31 mouse cellular contexts compared by ENCODE assay signal in genomic region chr15:42311166-42311565, GRCm38 (mm10).
A peak's percentile ranks its signal among the peaks of the same experiment; 100 is the strongest.
DNase-seq lines count a peak whose midpoint lies in the region; ATAC-seq and TF ChIP-seq lines count a peak whose summit lies in the region.
"Had no signal": no experiment of that assay in that cellular context is flagged by ENCODE, and none has a peak within 500 bp of the region (broad histone marks: within the 10 kb centered on the region; RNA-seq: fewer than 3 reads in every experiment).

No protein-coding gene starts in this region.

- no peaks in the 10 kb centered on the region for H3K9me3 ChIP-seq in forebrain, embryonic 14.5 days (replicated peaks; ENCODE audit: control insufficient read depth, low read length)
- no peaks in the 10 kb centered on the region for H3K9me3 ChIP-seq in forebrain, embryonic 11.5 days (ENCODE audit: control insufficient read depth, low read length)
- no peaks in the 10 kb centered on the region for H3K9me3 ChIP-seq in midbrain, embryonic 13.5 days
- H3K9me3 ChIP-seq: embryonic facial prominence, embryonic 10.5 days; embryonic facial prominence, embryonic 15.5 days; heart, embryonic 15.5 days; hindbrain, embryonic 12.5 days; intestine, embryonic 15.5 days; limb, embryonic 12.5 days; midbrain, embryonic 12.5 days had no signal

- H3K4me1 ChIP-seq in forebrain, embryonic 14.5 days (ENCODE audit: control insufficient read depth, insufficient read depth, low read length): no peaks in the 10 kb centered on the region
- H3K4me1 ChIP-seq in forebrain, embryonic 11.5 days (replicated peaks; ENCODE audit: control insufficient read depth, insufficient read depth, low read length): no peaks in the 10 kb centered on the region
- 0 out of 2 replicates have a peak, but pooled peaks cover 3% of the 10 kb centered on the region for H3K4me1 ChIP-seq in midbrain, embryonic 13.5 days (replicated peaks)
- H3K4me1 ChIP-seq: embryonic facial prominence, embryonic 15.5 days; hindbrain, embryonic 12.5 days; intestine, embryonic 15.5 days; midbrain, embryonic 12.5 days had no signal

- peak; percentile 76 for ATAC-seq in forebrain, embryonic 14.5 days
- no peak for ATAC-seq in forebrain, embryonic 11.5 days (replicated peaks; ENCODE audit: low FRiP score)
- ATAC-seq in midbrain, embryonic 13.5 days: no peak
- ATAC-seq: hindbrain, postnatal 0 days; intestine, embryonic 15.5 days; Patski had no signal

- H3K4me3 ChIP-seq in forebrain, embryonic 14.5 days (ENCODE audit: low read depth, low read length): no peak overlapping the region
- H3K4me3 ChIP-seq in forebrain, embryonic 11.5 days (ENCODE audit: low read depth, low read length): no peak overlapping the region
- no peak overlapping the region for H3K4me3 ChIP-seq in layer of hippocampus, adult 2 months
- H3K4me3 ChIP-seq in midbrain, embryonic 13.5 days (replicated peaks): no peak overlapping the region
- H3K4me3 ChIP-seq: embryonic facial prominence, embryonic 10.5 days; embryonic facial prominence, embryonic 15.5 days; heart, adult 2 months; heart, embryonic 15.5 days; hindbrain, embryonic 12.5 days; intestine, embryonic 15.5 days; limb, embryonic 12.5 days; midbrain, embryonic 12.5 days had no signal

- peak overlapping the region; percentile 6; the same call in 1 of the 2 replicates for H3K27ac ChIP-seq in forebrain, embryonic 14.5 days (ENCODE audit: low read depth, low read length)
- no peak overlapping the region for H3K27ac ChIP-seq in forebrain, embryonic 11.5 days (ENCODE audit: low read depth, low read length)
- peak overlapping the region; percentile 19; the same call in 1 of the 2 replicates for H3K27ac ChIP-seq in layer of hippocampus, adult 2 months
- H3K27ac ChIP-seq in midbrain, embryonic 13.5 days: no peak overlapping the region
- H3K27ac ChIP-seq: embryonic facial prominence, embryonic 10.5 days; embryonic facial prominence, embryonic 15.5 days; heart, adult 2 months; heart, embryonic 15.5 days; hindbrain, embryonic 12.5 days; hindbrain, postnatal 0 days; intestine, embryonic 15.5 days; kidney, postnatal 0 days; limb, embryonic 12.5 days; midbrain, embryonic 12.5 days; stomach, postnatal 0 days had no signal

- H3K9ac ChIP-seq in forebrain, embryonic 14.5 days (ENCODE audit: low read length): no peak overlapping the region
- H3K9ac ChIP-seq in forebrain, embryonic 11.5 days (ENCODE audit: low read length): no peak overlapping the region
- H3K9ac ChIP-seq in midbrain, embryonic 13.5 days (replicated peaks): no peak overlapping the region
- H3K9ac ChIP-seq: embryonic facial prominence, embryonic 15.5 days; heart, embryonic 15.5 days; hindbrain, embryonic 12.5 days; intestine, embryonic 15.5 days; limb, embryonic 12.5 days; midbrain, embryonic 12.5 days had no signal

- no peak for TF ChIP-seq CTCF in layer of hippocampus, adult 2 months (conservative IDR thresholded peaks at IDR 0.05)

- H3K36me3 ChIP-seq in forebrain, embryonic 14.5 days (ENCODE audit: control insufficient read depth, insufficient read depth, low read length): no peaks in the 10 kb centered on the region
- no peaks in the 10 kb centered on the region for H3K36me3 ChIP-seq in forebrain, embryonic 11.5 days (ENCODE audit: control insufficient read depth, insufficient read depth, low read length)
- H3K36me3 ChIP-seq in midbrain, embryonic 13.5 days: no peaks in the 10 kb centered on the region
- H3K36me3 ChIP-seq: embryonic facial prominence, embryonic 10.5 days; embryonic facial prominence, embryonic 15.5 days; heart, embryonic 15.5 days; hindbrain, embryonic 12.5 days; intestine, embryonic 15.5 days; limb, embryonic 12.5 days; midbrain, embryonic 12.5 days had no signal

- H3K27me3 ChIP-seq in forebrain, embryonic 14.5 days (replicated peaks; ENCODE audit: control insufficient read depth, insufficient read depth, low read length): no peaks in the 10 kb centered on the region
- H3K27me3 ChIP-seq in forebrain, embryonic 11.5 days (ENCODE audit: control insufficient read depth, insufficient read depth, low read length): no peaks in the 10 kb centered on the region
- H3K27me3 ChIP-seq in midbrain, embryonic 13.5 days: no peaks in the 10 kb centered on the region
- H3K27me3 ChIP-seq: embryonic facial prominence, embryonic 15.5 days; heart, embryonic 15.5 days; hindbrain, embryonic 12.5 days; intestine, embryonic 15.5 days; limb, embryonic 12.5 days; midbrain, embryonic 12.5 days; Patski had no signal

- 75% methylated on average over 4 of the region's 4 CpGs for WGBS in forebrain, embryonic 14.5 days
- 87% methylated on average over 4 of the region's 4 CpGs for WGBS in forebrain, embryonic 11.5 days
- WGBS in midbrain, embryonic 13.5 days: 86% methylated on average over 4 of the region's 4 CpGs

- peak; percentile 44 for DNase-seq in forebrain, embryonic 14.5 days (ENCODE audit: low spot score)
- DNase-seq in forebrain, embryonic 11.5 days (ENCODE audit: low spot score): no peak
- DNase-seq in layer of hippocampus, adult 2 months (ENCODE audit: low spot score in 2 of 2): no peak
- DNase-seq in layer of hippocampus, postnatal 36 days: no peak
- DNase-seq in right cerebral cortex, adult 18-20 months: peak; percentile 20
- DNase-seq in right cerebral cortex, postnatal 36 days (ENCODE audit: low spot score in 2 of 2): no peak
- DNase-seq in right cerebral cortex, postnatal 4 days: no peak
- DNase-seq: adrenal gland, postnatal 10 days; cerebellum, adult 11-12 months; cerebellum, adult 9-11 months; heart, adult 2 months; kidney, adult 2 months; layer of hippocampus, adult 9-11 months; lung, postnatal 14 days; retina, postnatal 1 day; right cerebral cortex, postnatal 25 days; thymus, adult 18-20 months; thymus, postnatal 25 days had no signal

- H3K4me2 ChIP-seq in forebrain, embryonic 14.5 days (ENCODE audit: low read length): no peak overlapping the region
- H3K4me2 ChIP-seq in forebrain, embryonic 11.5 days (ENCODE audit: low read depth, low read length, severe bottlenecking): no peak overlapping the region
- no peak overlapping the region for H3K4me2 ChIP-seq in midbrain, embryonic 13.5 days (replicated peaks)
- H3K4me2 ChIP-seq: embryonic facial prominence, embryonic 15.5 days; heart, embryonic 15.5 days; hindbrain, embryonic 12.5 days; intestine, embryonic 15.5 days; limb, embryonic 12.5 days; liver, embryonic 11.5 days; midbrain, embryonic 12.5 days had no signal

Comparison
In these comparisons a context has a peak if more than half of its experiments do, and no peak if none do; other contexts are left out.
1. DNase-seq: peak in forebrain, embryonic 14.5 days (single experiment) and right cerebral cortex, adult 18-20 months (single experiment); none in forebrain, embryonic 11.5 days (single experiment), layer of hippocampus, adult 2 months (0 of 2), layer of hippocampus, postnatal 36 days (0 of 2), right cerebral cortex, postnatal 36 days (0 of 2) and right cerebral cortex, postnatal 4 days (single experiment).
2. H3K27ac ChIP-seq: peak in forebrain, embryonic 14.5 days (single experiment) and layer of hippocampus, adult 2 months (single experiment); none in forebrain, embryonic 11.5 days (single experiment) and midbrain, embryonic 13.5 days (single experiment).